Mouse (Mus musculus) mature B cell (primary cell): ENCODE measurements around the gene Slc25a27.

Experiments
- in situ Hi-C: fragments of 300-500 bp; cut with MboI; formaldehyde crosslinking; loops from 2 replicates; pipeline ENCODE4 v1.14.3; 2019

Slc25a27 gene

GRCm38 (mm10) chr17:43666576-43667289, at the start of gene Slc25a27:
Slc25a27 (minus strand) TSS chr17:43667214.
- in situ Hi-C loops: no loop called here

- in situ Hi-C loops: no loop called here
These were observed 49.6 kb upstream of the Slc25a27 start for GRCm38 (mm10) chr17:43716601-43717000.

- in situ Hi-C loops: no loop called here
These were observed 47.2 kb upstream of the Slc25a27 start for GRCm38 (mm10) chr17:43714191-43714590.

GRCm38 (mm10) chr17:43711557-43712352, 44.7 kb upstream of the Slc25a27 start:
- in situ Hi-C loops: no loop called here

- in situ Hi-C loops: no loop called here
These were observed 40.2 kb upstream of the Slc25a27 start for GRCm38 (mm10) chr17:43707254-43707653.

GRCm38 (mm10) chr17:43706749-43707148, 39.7 kb upstream of the Slc25a27 start:
- in situ Hi-C loops: no loop called here

- in situ Hi-C loops: no loop called here
These were observed 37.4 kb upstream of the Slc25a27 start for GRCm38 (mm10) chr17:43704216-43704930.

GRCm38 (mm10) chr17:43701060-43701459, 34.0 kb upstream of the Slc25a27 start:
- in situ Hi-C loops: no loop called here

GRCm38 (mm10) chr17:43698997-43699649, 32.1 kb upstream of the Slc25a27 start:
- in situ Hi-C loops: no loop called here

- in situ Hi-C loops: no loop called here
These were observed 22.6 kb upstream of the Slc25a27 start for GRCm38 (mm10) chr17:43689591-43689990.

- in situ Hi-C loops: no loop called here
These were observed 17.6 kb upstream of the Slc25a27 start for GRCm38 (mm10) chr17:43684638-43685037.

- in situ Hi-C loops: no loop called here
These were observed 17.1 kb upstream of the Slc25a27 start for GRCm38 (mm10) chr17:43684086-43684485.

GRCm38 (mm10) chr17:43677317-43677716, 10.3 kb upstream of the Slc25a27 start:
- in situ Hi-C loops: no loop called here

- in situ Hi-C loops: no loop called here
These were observed 9.2 kb upstream of the Slc25a27 start for GRCm38 (mm10) chr17:43676241-43676640.

- in situ Hi-C loops: no loop called here
These were observed 8.2 kb upstream of the Slc25a27 start for GRCm38 (mm10) chr17:43675228-43675627.

GRCm38 (mm10) chr17:43671907-43672306, 4.9 kb upstream of the Slc25a27 start:
- in situ Hi-C loops: no loop called here

GRCm38 (mm10) chr17:43669145-43669695, 2.2 kb upstream of the Slc25a27 start:
- in situ Hi-C loops: no loop called here

GRCm38 (mm10) chr17:43667290-43667843, 353 bp upstream of the Slc25a27 start, which contains the start of gene Cyp39a1:
Cyp39a1 (plus strand) TSS chr17:43667425.
- in situ Hi-C loops: no loop called here

GRCm38 (mm10) chr17:43651314-43652046, 15.5 kb downstream of the Slc25a27 start:
- in situ Hi-C loops: no loop called here

GRCm38 (mm10) chr17:43649641-43650436, 17.2 kb downstream of the Slc25a27 start:
- in situ Hi-C loops: no loop called here
